Mouse (Mus musculus) neural tube, embryonic 11.5 days (tissue): ENCODE data around the gene Ppp1ca. TPM values are rescaled to one million over a fixed set of nuclear protein-coding genes. Genes with fewer than 3 reads are reported as not detected.

Source experiments
- ATAC-seq: fragments of 200-750 bp; cut with Nextera tagmentation; 2 replicates; pipeline ENCODE4 v1.8.0; 2017; ENCODE audit warnings: moderate number of reproducible peaks, mild to moderate bottlenecking, moderate TSS enrichment, moderate library complexity; ENCODE audit not compliant: insufficient read depth, low FRiP score, low TSS enrichment
- DNase-seq: peaks from one replicate; pipeline ENCODE4 v3.0.0-alpha.2; 2015; ENCODE audit warnings: low spot score
- H3K27ac ChIP-seq: fragments of 300-500 bp; sonication (generic); 2 replicates; pipeline ENCODE4 v1.5.1; 2014; ENCODE audit warnings: low read depth, mild to moderate bottlenecking, low read length
- H3K27me3 ChIP-seq: fragments of 300-500 bp; sonication (generic); 2 replicates; pipeline ENCODE4 v1.6.1; 2014; ENCODE audit warnings: mild to moderate bottlenecking, low read length, mixed read lengths; ENCODE audit not compliant: control insufficient read depth, insufficient read depth
- H3K36me3 ChIP-seq: fragments of 300-500 bp; sonication (generic); 2 replicates; pipeline ENCODE4 v1.6.1; 2014; ENCODE audit warnings: mild to moderate bottlenecking, low read length, moderate library complexity, mixed read lengths; ENCODE audit not compliant: control insufficient read depth, insufficient read depth
- H3K4me1 ChIP-seq: fragments of 300-500 bp; sonication (generic); 2 replicates; pipeline ENCODE4 v1.6.1; 2014; ENCODE audit warnings: low read length, mixed read lengths; ENCODE audit not compliant: control insufficient read depth, insufficient read depth
- H3K4me2 ChIP-seq: fragments of 300-500 bp; sonication (generic); 2 replicates; pipeline ENCODE4 v1.6.1; 2014; ENCODE audit warnings: low read depth, mild to moderate bottlenecking, moderate library complexity
- H3K4me3 ChIP-seq: fragments of 300-500 bp; sonication (generic); 2 replicates; pipeline ENCODE4 v1.5.1; 2014; ENCODE audit warnings: low read depth, low read length
- H3K9ac ChIP-seq: fragments of 300-500 bp; sonication (generic); 2 replicates; pipeline ENCODE4 v1.6.1; 2014; ENCODE audit warnings: mild to moderate bottlenecking, low read length
- H3K9me3 ChIP-seq: fragments of 300-500 bp; sonication (generic); 2 replicates; pipeline ENCODE4 v1.6.1; 2016; ENCODE audit warnings: low read length; ENCODE audit not compliant: control insufficient read depth
- WGBS: fragments of 180-500 bp; shearing (Covaris S2); extraction: QIAGEN DNeasy Blood & Tissue Kit; methylation state at CpG from one replicate; pipeline ENCODE4 v1.1.7; 2014; 5-methylcytosine and 5-hydroxymethylcytosine counted together
- polyA plus RNA-seq: library from polyadenylated mRNA; unstranded; fragments of >200 nt; fragmentation: Nextera tagmentation; extraction: Ambion mirVana; gene quantifications from 2 replicates; pipeline ENCODE4 v1.2.1, GENCODE M21; 2014

The Ppp1ca gene
- polyA plus RNA-seq, 1 experiment from 2014 or later: 939 TPM

DNA sequence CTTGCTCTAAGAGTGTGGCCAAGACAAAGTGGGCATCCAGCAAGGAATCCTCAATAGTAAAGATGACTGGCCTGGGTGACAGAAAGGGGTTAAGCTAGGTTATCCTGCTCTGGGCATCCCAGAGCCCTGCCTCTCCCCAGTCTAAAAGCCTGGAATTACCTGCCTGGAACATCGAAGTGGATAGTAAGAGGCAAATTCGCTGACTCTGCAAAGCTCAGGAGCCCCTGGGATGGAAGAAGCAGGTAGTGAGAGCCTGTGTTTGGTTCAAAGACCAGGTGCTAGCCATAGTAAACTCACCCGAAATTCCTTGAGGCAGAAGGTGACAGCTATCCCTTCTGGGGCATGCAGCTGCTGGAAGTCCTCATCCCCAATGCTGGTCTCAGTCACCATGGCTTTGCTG lies 5.3 kb downstream of the Ppp1ca start:
- Histone ChIP-seq H3K4me3 (no peak overlapping the region), H3K27me3 (no peaks in the 10 kb centered on the region), H3K36me3 (peaks cover 14% of the 10 kb centered on the region), H3K27ac (no peak overlapping the region), H3K4me2 (no peak overlapping the region; the same call in 1 of the 2 replicates), H3K9ac (no peak overlapping the region), H3K9me3 (no peaks in the 10 kb centered on the region), H3K4me1 (peaks cover 14% of the 10 kb centered on the region)
- no peak for ATAC-seq
- WGBS: 71% methylated on average over 3 of the region's 3 CpGs
- DNase-seq: no peak

DNA sequence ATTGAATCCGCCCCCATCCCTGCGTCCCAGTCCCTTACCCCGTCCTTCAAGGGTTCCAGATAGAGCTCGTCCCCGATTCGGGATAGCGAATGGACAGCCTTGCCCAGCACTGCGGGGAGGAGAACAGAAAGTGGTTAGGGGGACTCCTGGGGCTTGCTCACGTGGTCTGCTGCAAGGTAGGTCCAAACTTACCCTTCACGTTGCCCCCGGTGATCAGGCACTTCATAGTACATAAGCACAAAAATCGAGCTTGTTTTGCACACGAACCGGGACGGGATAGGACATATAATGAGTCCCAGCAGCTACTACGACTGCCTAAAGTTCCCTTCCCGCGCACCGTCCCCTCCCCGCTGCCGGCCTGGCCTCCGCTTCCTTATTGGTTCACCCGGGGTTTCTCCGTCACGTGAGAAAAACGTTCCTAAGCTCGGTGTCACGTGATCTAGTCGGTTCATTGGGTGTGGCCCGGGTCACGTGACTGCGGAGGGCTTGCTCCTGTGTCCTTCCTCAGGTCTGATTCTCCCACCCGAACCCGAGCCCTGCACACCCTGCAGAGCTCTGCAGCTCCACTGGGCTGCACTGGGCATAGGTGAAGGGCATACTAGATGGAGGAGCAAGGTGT lies 9.5 kb downstream of the Ppp1ca start, which contains the start of gene Rad9a:
Gene Rad9a (minus strand): TSS at position 372 of the 619 bp plus-strand sequence.
- H3K9me3 ChIP-seq: no peaks in the 10 kb centered on the region
- H3K27me3 ChIP-seq: no peaks in the 10 kb centered on the region
- no peak within 1 kb of the TSS for H3K27ac ChIP-seq
- H3K4me2 ChIP-seq: peak within 1 kb of the TSS; percentile 75
- WGBS: under 1% methylated on average over 34 of the region's 34 CpGs
- peak within 1 kb of the TSS; percentile 65 for H3K4me3 ChIP-seq
- DNase-seq (peak; percentile 96), ATAC-seq (peak; percentile 75)
- H3K36me3 ChIP-seq: no peaks in the 10 kb centered on the region; the same call in 1 of the 2 replicates
- peak within 1 kb of the TSS; percentile 73 for H3K9ac ChIP-seq
- peaks cover 4% of the 10 kb centered on the region for H3K4me1 ChIP-seq

DNA sequence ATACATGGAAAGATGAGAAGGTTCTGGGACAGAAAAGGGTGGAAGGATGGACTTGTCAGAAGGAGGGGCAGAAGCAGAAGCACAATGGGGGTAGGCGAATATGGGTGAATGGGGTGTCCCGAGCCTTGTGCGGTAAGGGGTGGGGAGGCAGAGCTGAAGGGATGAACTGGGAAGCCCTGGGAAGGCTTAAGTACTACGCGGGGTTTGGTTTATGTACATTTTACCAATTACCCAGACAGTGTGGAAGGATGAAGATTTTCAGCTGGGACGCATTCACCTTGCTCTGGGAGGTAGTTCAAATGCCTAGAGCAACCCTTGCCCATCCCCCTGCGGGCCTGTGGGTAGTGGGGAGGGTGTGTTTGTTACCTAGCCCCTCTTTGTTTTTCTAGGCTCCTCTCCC lies 10.3 kb downstream of the Ppp1ca start:
- Histone ChIP-seq H3K9ac (peak overlapping the region; percentile 55), H3K4me1 (peaks cover 4% of the 10 kb centered on the region), H3K36me3 (no peaks in the 10 kb centered on the region), H3K27me3 (no peaks in the 10 kb centered on the region), H3K27ac (no peak overlapping the region), H3K4me3 (peak overlapping the region; percentile 65), H3K9me3 (no peaks in the 10 kb centered on the region), H3K4me2 (peak overlapping the region; percentile 75)
- ATAC-seq (peak; percentile 40; the same call in 1 of the 2 replicates), DNase-seq (no peak)
- WGBS: 26% methylated on average over 7 of the region's 7 CpGs

DNA sequence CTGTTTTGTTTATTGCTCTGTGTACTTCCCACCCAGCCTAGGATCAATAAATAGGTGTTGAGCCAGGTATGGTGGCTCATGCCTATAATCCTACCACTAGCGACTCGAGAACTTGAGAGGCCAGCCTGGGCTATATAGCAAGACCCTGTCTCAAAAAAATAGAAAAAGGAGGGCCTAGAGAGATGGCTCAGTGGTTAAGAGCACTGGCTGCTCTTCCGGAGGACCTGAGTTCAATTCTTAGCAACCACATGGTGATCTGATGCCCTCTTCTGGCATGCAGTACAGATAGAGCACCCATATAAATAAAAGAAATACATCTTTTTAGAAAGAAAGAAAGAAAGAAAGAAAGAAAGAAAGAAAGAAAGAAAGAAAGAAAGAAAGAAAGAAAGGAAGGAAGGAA lies 11.3 kb downstream of the Ppp1ca start:
- H3K4me2 ChIP-seq: no peak overlapping the region
- peaks cover 4% of the 10 kb centered on the region for H3K4me1 ChIP-seq
- DNase-seq (no peak), ATAC-seq (no peak)
- no peak overlapping the region for H3K9ac ChIP-seq
- no peaks in the 10 kb centered on the region for H3K27me3 ChIP-seq
- H3K27ac ChIP-seq: no peak overlapping the region
- H3K4me3 ChIP-seq: no peak overlapping the region
- H3K9me3 ChIP-seq: no peaks in the 10 kb centered on the region
- no peaks in the 10 kb centered on the region for H3K36me3 ChIP-seq
- 76% methylated on average over 3 of the region's 3 CpGs for WGBS

DNA sequence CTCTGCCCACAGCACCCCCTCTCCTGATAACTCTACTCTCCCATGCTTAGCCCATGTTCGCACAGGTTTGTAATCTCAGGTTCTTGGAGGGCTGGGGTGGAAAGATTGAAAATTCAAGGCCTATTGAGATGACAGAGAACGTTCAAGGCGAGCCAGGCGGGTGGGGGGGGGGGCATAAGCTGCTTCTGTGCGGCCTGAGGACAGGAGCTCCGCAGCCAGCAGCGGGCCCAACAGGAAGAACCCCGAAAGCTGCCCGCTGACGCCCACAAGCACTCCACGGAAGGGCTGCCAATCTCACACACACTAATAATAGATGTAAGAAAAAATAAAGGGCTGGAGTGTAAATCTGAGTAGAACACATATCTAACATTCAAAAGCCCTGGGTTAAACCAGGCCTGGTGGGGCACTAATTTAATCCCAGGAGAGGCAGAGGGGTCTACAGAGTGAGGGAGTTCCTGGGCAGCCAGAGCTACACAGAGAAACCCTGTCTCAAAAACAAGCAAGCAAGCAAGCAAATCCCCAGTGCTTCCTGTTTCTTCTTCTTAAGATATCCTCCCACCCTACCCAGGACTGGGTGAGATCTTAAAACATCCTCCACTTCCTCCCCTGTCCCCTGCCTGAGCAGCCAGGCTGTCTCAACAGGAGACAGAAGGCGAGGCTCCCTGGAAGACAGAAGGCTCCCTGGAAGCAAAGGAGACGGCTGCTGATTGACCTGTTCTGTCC lies 11.9 kb downstream of the Ppp1ca start:
- H3K9me3 ChIP-seq: no peaks in the 10 kb centered on the region
- DNase-seq: no peak
- H3K27ac ChIP-seq: no peak overlapping the region
- peaks cover 3% of the 10 kb centered on the region; the same call in 1 of the 2 replicates for H3K27me3 ChIP-seq
- H3K4me3 ChIP-seq: no peak overlapping the region
- peaks cover 4% of the 10 kb centered on the region for H3K4me1 ChIP-seq
- H3K36me3 ChIP-seq: no peaks in the 10 kb centered on the region
- 64% methylated on average over 13 of the region's 13 CpGs for WGBS
- no peak overlapping the region for H3K4me2 ChIP-seq
- no peak for ATAC-seq
- no peak overlapping the region for H3K9ac ChIP-seq

DNA sequence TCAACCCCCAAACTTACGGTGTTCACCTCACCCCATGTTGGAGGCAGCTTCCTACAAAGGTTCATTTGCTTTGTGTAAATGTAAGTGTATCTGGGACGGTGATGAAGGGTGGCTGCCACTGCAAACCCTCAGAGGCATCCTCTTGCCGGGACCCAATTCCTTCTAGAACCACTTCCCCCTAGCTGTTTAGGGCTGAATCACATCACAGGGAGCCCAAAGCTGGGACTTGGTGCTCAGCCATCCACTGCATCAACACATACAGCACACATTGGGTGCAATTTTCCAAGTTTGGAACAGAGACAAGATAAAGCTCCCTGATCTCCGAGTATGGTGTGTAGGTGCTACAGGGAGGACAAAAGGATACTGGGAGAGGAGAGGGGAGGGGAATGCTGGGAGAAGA lies 13.0 kb downstream of the Ppp1ca start:
- Histone ChIP-seq H3K9ac (no peak overlapping the region), H3K27me3 (peaks cover 4% of the 10 kb centered on the region; the same call in 1 of the 2 replicates), H3K36me3 (no peaks in the 10 kb centered on the region), H3K27ac (no peak overlapping the region), H3K9me3 (no peaks in the 10 kb centered on the region), H3K4me3 (no peak overlapping the region), H3K4me2 (no peak overlapping the region), H3K4me1 (peaks cover 4% of the 10 kb centered on the region)
- DNase-seq: no peak
- WGBS: 63% methylated on average over 3 of the region's 4 CpGs
- no peak for ATAC-seq

DNA sequence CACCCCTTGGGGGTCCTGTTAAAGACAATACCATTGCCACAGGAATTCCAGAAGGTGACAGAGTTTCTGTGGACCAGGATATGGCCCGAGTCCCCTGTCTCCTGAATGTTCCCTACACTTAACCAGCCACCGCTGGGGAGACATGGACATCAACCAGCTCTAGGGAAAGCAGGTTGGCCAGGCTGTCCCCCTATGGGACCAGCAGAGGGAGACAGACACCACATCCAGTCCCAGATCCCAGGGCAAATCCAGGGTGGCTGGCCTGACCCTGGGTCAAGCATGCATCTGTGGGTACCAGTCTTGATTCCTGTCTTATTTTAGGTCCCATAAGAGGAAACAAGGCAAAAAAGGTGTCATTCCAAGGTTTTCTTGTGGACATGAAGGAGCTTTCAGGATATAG lies 15.1 kb downstream of the Ppp1ca start:
- Histone ChIP-seq H3K4me2 (no peak overlapping the region), H3K27me3 (peaks cover 7% of the 10 kb centered on the region; the same call in 1 of the 2 replicates), H3K9me3 (no peaks in the 10 kb centered on the region), H3K4me1 (no peaks in the 10 kb centered on the region; the same call in 1 of the 2 replicates), H3K4me3 (no peak overlapping the region), H3K27ac (no peak overlapping the region), H3K36me3 (no peaks in the 10 kb centered on the region), H3K9ac (no peak overlapping the region)
- WGBS: 0% methylated on average over 2 of the region's 2 CpGs
- DNase-seq: peak; percentile 73
- no peak for ATAC-seq

DNA sequence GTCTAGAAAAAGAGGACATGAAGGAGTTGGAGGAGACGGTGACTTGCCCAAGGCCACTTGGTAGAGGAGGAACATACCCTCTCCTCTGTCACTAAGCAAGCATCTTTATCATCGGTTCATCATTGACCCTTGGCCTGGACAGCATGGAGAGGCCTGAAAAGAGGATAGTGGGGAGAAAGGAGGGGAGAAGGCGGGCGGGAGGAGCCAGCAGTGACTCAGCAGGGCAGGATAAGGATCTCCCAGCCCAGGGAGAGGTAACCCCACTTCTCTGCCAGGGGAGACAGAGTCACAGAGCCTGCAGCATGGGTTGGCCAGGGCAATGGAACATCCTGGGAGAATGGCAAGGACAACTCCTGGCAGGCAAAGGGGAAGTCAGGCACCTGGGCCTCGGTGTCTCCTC lies 16.7 kb downstream of the Ppp1ca start:
- Histone ChIP-seq H3K36me3 (no peaks in the 10 kb centered on the region), H3K4me1 (no peaks in the 10 kb centered on the region; the same call in 1 of the 2 replicates), H3K9me3 (no peaks in the 10 kb centered on the region), H3K27me3 (peaks cover 19% of the 10 kb centered on the region), H3K27ac (no peak overlapping the region), H3K4me2 (no peak overlapping the region), H3K9ac (no peak overlapping the region), H3K4me3 (no peak overlapping the region)
- 68% methylated on average over 5 of the region's 5 CpGs for WGBS
- DNase-seq (no peak), ATAC-seq (no peak)
